Mouse (Mus musculus) lung, postnatal 0 days (tissue): ENCODE measurements around the gene Ncor2. TPM values are rescaled to one million over a fixed set of nuclear protein-coding genes. Genes with fewer than 3 reads are reported as not detected.
A peak's percentile ranks its signal among the peaks of the same experiment; 100 is the strongest.
"Not testable (repeated sequence)": the region's sequence is repeated elsewhere in the genome, so short reads cannot be mapped to it uniquely, and the experiment has no call there.

Experiments used
- ATAC-seq: fragments of 200-750 bp; cut with Nextera tagmentation; 2 replicates; pipeline ENCODE4 v1.8.0; 2017; ENCODE audit warnings: moderate library complexity
- DNase-seq: peaks from one replicate; pipeline ENCODE4 v3.0.0-alpha.2; 2016; ENCODE audit warnings: low spot score
- H3K27ac ChIP-seq: fragments of 300-500 bp; sonication (generic); 2 replicates; pipeline ENCODE4 v1.5.1; 2014; ENCODE audit warnings: antibody characterized with exemption, mild to moderate bottlenecking, low read length, mixed read lengths
- H3K27me3 ChIP-seq: fragments of 300-500 bp; sonication (generic); replicated peaks from 2 replicates; pipeline ENCODE4 v1.6.1; 2014; ENCODE audit warnings: low read length, mixed read lengths; ENCODE audit not compliant: insufficient read depth
- H3K36me3 ChIP-seq: fragments of 300-500 bp; sonication (generic); 2 replicates; pipeline ENCODE4 v1.6.1; 2014; ENCODE audit warnings: low read length, mixed read lengths; ENCODE audit not compliant: insufficient read depth
- H3K4me1 ChIP-seq: fragments of 300-500 bp; sonication (generic); 2 replicates; pipeline ENCODE4 v1.6.1; 2014; ENCODE audit warnings: antibody characterized with exemption, low read depth, low read length, mixed read lengths; ENCODE audit not compliant: insufficient read depth
- H3K4me2 ChIP-seq: fragments of 300-500 bp; sonication (generic); replicated peaks from 2 replicates; pipeline ENCODE4 v1.6.1; 2014; ENCODE audit warnings: low read depth, mild to moderate bottlenecking, low read length, moderate library complexity, mixed read lengths
- H3K4me3 ChIP-seq: fragments of 300-500 bp; sonication (generic); 2 replicates; pipeline ENCODE4 v1.5.1; 2014; ENCODE audit warnings: low read depth, low read length
- H3K9ac ChIP-seq: fragments of 300-500 bp; sonication (generic); replicated peaks from 2 replicates; pipeline ENCODE4 v1.6.1; 2014; ENCODE audit warnings: low read depth, mild to moderate bottlenecking
- H3K9me3 ChIP-seq: fragments of 300-500 bp; sonication (generic); 2 replicates; pipeline ENCODE4 v1.6.1; 2016; ENCODE audit warnings: low read length, mixed read lengths
- CTCF ChIP-seq: IDR thresholded peaks from 2 replicates; pipeline ENCODE4 v1.5.1; 2016; ENCODE audit warnings: antibody characterized with exemption, mild to moderate bottlenecking
- EP300 ChIP-seq: IDR thresholded peaks from 2 replicates; pipeline ENCODE4 v1.6.1; 2016; ENCODE audit warnings: antibody characterized with exemption, mild to moderate bottlenecking, control low read depth
- WGBS: fragments of 180-500 bp; shearing (Covaris S2); extraction: QIAGEN DNeasy Blood & Tissue Kit; methylation state at CpG from one replicate; pipeline ENCODE4 v1.1.7; 2014; 5-methylcytosine and 5-hydroxymethylcytosine counted together
- polyA plus RNA-seq: library from polyadenylated mRNA; unstranded; fragments of >200 nt; fragmentation: Nextera tagmentation; extraction: Ambion mirVana; gene quantifications from 2 replicates; pipeline ENCODE4 v1.2.1, GENCODE M21; 2015

The Ncor2 gene
- polyA plus RNA-seq, 1 experiment from 2014 or later = 20.2 TPM

DNA sequence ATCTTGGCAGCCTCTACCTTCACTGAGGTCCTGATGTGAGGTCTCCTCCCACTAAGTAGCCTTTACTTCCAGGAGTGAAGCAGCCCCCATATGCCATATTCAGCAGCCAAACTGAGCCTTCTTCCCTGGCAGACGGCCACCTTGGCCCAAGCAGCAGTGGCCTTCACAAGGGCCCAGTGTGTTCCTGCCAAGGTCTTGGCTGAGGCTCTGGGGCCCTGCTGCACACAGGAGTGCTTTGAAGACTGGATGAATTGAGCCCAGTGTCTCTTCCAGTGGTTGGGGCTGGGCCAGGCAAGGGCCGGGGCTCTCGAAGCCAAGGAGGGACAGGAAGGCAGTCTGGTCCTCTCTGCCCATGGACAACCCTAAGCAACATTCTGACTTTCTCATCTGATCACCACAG is 42.8 kb upstream of the Ncor2 start:
- WGBS = 49% methylated on average over 3 of the region's 3 CpGs
- DNase-seq (no peak), ATAC-seq (no peak)
- Histone ChIP-seq H3K36me3 (no peaks in the 10 kb centered on the region), H3K27ac (no peak overlapping the region), H3K9ac (no peak overlapping the region), H3K4me3 (no peak overlapping the region), H3K4me1 (no peaks in the 10 kb centered on the region), H3K9me3 (no peaks in the 10 kb centered on the region), H3K27me3 (no peaks in the 10 kb centered on the region), H3K4me2 (no peak overlapping the region)
- TF ChIP-seq EP300 (no peak), CTCF (no peak)

DNA sequence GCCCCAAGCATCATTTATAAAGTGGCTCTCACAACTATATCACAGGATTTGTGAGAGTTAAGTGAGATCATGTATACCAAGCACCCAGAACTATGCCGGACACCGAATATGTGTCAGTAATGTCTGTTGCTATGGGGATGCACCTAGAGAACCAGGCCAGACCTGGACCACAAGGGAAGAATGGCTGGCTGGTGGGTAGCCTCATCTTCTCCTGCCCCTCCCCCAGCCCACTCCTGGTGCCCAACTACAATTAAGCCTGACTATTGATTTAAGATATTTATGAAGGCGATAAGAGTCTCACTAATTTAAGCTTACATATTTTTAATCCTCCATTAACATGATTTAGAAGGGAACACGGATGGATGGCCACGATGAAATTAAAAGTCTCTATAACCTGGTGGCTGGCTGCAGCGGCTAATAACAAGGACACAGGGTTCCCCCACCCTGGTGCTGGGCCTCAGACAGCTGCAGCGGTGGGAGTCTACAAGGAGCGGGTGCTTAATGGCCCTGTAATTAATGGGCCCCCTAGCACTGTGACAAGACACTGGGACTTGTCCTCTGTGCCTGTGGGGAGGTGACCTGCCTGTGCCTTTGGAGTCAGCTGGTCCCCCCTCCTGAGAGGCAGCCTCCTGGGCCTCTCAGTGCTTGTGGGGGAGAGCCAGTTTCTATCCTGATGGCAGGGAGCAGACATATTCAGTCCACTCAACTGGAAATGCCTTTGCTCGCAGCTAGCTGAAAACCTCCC is 38.6 kb upstream of the Ncor2 start:
- no peaks in the 10 kb centered on the region for H3K36me3 ChIP-seq
- no peak for DNase-seq
- no peak for ATAC-seq
- no peaks in the 10 kb centered on the region for H3K9me3 ChIP-seq
- no peak overlapping the region for H3K4me3 ChIP-seq
- peaks cover 11% of the 10 kb centered on the region; the same call in 1 of the 2 replicates for H3K4me1 ChIP-seq
- no peaks in the 10 kb centered on the region for H3K27me3 ChIP-seq
- 73% methylated on average over 9 of the region's 9 CpGs for WGBS
- H3K27ac ChIP-seq = no peak overlapping the region
- no peak overlapping the region for H3K9ac ChIP-seq
- no peak overlapping the region for H3K4me2 ChIP-seq
- TF ChIP-seq EP300 (no peak), CTCF (no peak)

DNA sequence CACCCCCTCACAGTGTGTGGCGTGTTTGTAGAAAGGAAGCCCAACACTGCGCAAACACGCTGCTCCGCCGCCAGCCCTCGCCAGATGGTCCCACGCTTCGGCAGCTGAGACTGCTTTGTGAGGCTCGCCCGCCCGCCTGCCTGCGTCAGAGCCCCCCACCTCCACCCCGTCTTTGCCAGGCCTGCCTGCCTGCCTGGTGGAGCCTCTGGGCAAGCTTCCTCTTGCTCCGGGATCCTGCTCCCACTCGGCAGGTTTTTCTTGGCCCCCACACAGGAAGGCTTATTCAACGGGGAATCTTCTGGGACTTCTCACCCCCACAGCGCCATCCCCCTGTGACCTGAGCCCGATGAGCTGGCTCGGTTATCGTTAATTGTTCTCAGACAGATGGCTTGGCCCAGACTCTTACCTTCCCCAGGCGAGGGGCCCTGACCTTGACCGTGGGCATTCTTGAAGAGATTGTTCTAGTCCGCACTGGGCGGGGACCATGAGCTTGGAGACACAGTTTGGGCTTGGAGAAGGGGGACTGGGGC is 37.0 kb upstream of the Ncor2 start:
- Histone ChIP-seq H3K4me1 (peaks cover 11% of the 10 kb centered on the region; the same call in 1 of the 2 replicates), H3K4me3 (no peak overlapping the region), H3K36me3 (no peaks in the 10 kb centered on the region), H3K27ac (no peak overlapping the region), H3K9ac (no peak overlapping the region), H3K9me3 (no peaks in the 10 kb centered on the region), H3K27me3 (no peaks in the 10 kb centered on the region), H3K4me2 (peak overlapping the region; percentile 42)
- 8% methylated on average over 22 of the region's 24 CpGs for WGBS
- DNase-seq (peak; percentile 60), ATAC-seq (peak; percentile 77)
- no peak for TF ChIP-seq EP300
- no peak for TF ChIP-seq CTCF

DNA sequence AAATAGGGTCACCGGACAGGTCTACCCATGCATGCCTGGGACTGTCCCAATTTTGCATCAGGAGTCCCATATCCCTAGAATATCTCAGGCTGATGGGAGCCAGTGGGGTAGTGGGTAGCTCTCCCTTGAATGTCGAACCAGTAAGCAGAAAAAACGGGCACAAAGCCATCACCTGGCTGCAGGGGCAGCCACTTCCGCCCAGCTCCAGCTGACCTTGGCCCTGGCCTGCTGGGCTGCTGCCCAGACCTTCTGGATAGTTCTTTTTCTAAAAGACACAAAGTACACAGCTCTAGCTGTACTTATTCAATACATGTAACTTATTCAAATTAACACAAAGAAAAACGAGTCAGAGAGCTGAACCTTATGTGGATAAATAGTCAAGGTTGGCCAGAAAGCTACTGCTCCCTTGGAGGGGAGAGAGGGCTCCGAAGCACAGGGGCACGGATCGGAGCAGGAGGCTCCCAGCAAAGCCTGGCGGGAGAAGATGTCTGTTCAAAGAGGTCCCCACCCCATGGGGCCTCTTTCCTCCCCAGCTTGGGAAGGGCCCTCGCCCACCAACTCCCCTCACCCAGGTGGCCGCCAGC is 36.4 kb upstream of the Ncor2 start:
- H3K27ac ChIP-seq = no peak overlapping the region
- H3K27me3 ChIP-seq = no peaks in the 10 kb centered on the region
- TF ChIP-seq EP300 (no peak), CTCF (no peak)
- peak overlapping the region; percentile 42 for H3K4me2 ChIP-seq
- no peaks in the 10 kb centered on the region for H3K9me3 ChIP-seq
- H3K9ac ChIP-seq = no peak overlapping the region
- no peak for DNase-seq
- no peaks in the 10 kb centered on the region for H3K36me3 ChIP-seq
- no peak overlapping the region for H3K4me3 ChIP-seq
- ATAC-seq = peak; percentile 17; the same call in 1 of the 2 replicates
- peaks cover 11% of the 10 kb centered on the region; the same call in 1 of the 2 replicates for H3K4me1 ChIP-seq
- 16% methylated on average over 11 of the region's 11 CpGs for WGBS

DNA sequence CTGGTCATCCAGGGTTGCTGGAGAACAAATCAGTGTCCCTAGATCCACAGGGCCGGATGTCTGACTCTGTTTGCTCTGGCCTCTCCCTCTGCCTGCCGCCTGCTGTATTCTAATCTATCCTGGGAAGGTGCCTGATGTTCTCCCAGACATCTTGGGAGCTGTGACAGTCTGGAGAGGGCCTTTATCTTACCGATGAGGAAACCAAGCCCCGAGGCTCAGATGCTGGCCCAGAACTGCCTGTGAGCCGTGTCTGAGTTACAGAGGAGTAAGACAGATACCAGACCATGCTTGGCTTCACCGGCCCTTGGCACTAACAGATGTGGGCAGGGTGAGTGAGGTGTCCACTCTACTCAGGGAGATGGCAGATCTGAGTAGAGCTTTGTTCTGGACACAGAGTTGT is 35.0 kb upstream of the Ncor2 start:
- no peak for DNase-seq
- H3K36me3 ChIP-seq = no peaks in the 10 kb centered on the region
- no peak for TF ChIP-seq EP300
- no peak for TF ChIP-seq CTCF
- no peaks in the 10 kb centered on the region for H3K27me3 ChIP-seq
- WGBS = 72% methylated on average over 6 of the region's 6 CpGs
- H3K9me3 ChIP-seq = no peaks in the 10 kb centered on the region
- no peak overlapping the region for H3K9ac ChIP-seq
- H3K27ac ChIP-seq = no peak overlapping the region
- peaks cover 11% of the 10 kb centered on the region; the same call in 1 of the 2 replicates for H3K4me1 ChIP-seq
- H3K4me3 ChIP-seq = no peak overlapping the region
- no peak for ATAC-seq
- H3K4me2 ChIP-seq = no peak overlapping the region

DNA sequence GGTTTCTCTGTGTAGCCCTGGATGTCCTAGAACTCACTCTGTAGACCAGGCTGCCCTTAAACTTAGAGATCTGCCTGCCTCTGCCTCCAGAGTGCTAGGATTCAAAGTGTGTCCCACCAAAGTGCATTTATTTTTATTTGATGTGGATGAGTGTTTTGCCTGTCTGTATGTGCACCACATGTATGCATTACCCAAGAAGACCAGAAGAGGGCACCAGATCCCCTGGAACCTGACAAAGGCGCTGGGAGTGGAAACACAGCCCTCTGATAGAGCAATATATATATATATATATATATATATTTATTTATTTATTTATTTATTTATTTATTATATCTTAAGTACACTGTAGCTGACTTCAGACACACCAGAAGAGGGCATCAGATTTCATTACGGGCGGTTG is 25.9 kb upstream of the Ncor2 start:
- H3K4me1 ChIP-seq, H3K27ac ChIP-seq, H3K4me2 ChIP-seq, ATAC-seq, H3K27me3 ChIP-seq, DNase-seq, H3K9me3 ChIP-seq, H3K4me3 ChIP-seq, H3K9ac ChIP-seq, H3K36me3 ChIP-seq: not testable (repeated sequence)
- TF ChIP-seq CTCF = peak; percentile 48
- WGBS = 90% methylated on average over 3 of the region's 3 CpGs
